8 mouse cellular contexts compared by ENCODE assay signal in genomic region chr2:167063906-167064496, GRCm38 (mm10). TPM values are rescaled to one million over a fixed set of nuclear protein-coding genes. Genes with fewer than 3 reads are reported as not detected.
A peak's percentile ranks its signal among the peaks of the same experiment; 100 is the strongest.
DNase-seq lines count a peak whose midpoint lies in the region; ATAC-seq lines count a peak whose summit lies in the region.

No protein-coding gene starts in this region.

- H3K4me2 ChIP-seq in kidney, embryonic 15.5 days: peak overlapping the region; percentile 79
- H3K4me2 ChIP-seq in hindbrain, embryonic 12.5 days (replicated peaks): peak overlapping the region; percentile 87
- peak overlapping the region; percentile 81 for H3K4me2 ChIP-seq in midbrain, embryonic 16.5 days (ENCODE audit: low read length)

- no peaks in the 10 kb centered on the region for H3K27me3 ChIP-seq in kidney, embryonic 15.5 days
- H3K27me3 ChIP-seq in hindbrain, embryonic 12.5 days: no peaks in the 10 kb centered on the region
- no peaks in the 10 kb centered on the region for H3K27me3 ChIP-seq in midbrain, embryonic 16.5 days (ENCODE audit: control insufficient read depth, insufficient read depth, low read depth, low read length)

- no peaks in the 10 kb centered on the region for H3K9me3 ChIP-seq in kidney, embryonic 15.5 days (replicated peaks)
- H3K9me3 ChIP-seq in hindbrain, embryonic 12.5 days (replicated peaks): no peaks in the 10 kb centered on the region
- no peaks in the 10 kb centered on the region for H3K9me3 ChIP-seq in midbrain, embryonic 16.5 days (replicated peaks; ENCODE audit: control insufficient read depth, low read length, poor library complexity, severe bottlenecking)

- no peak for ATAC-seq in kidney, embryonic 15.5 days (replicated peaks; ENCODE audit: low FRiP score)
- no peak for ATAC-seq in hindbrain, embryonic 12.5 days (ENCODE audit: low FRiP score)
- no peak for ATAC-seq in midbrain, embryonic 16.5 days

- peak overlapping the region; percentile 79 for H3K4me3 ChIP-seq in kidney, embryonic 15.5 days (replicated peaks)
- H3K4me3 ChIP-seq in hindbrain, embryonic 12.5 days: peak overlapping the region; percentile 87
- H3K4me3 ChIP-seq in midbrain, embryonic 16.5 days (ENCODE audit: low read depth, low read length): peak overlapping the region; percentile 91

- H3K36me3 ChIP-seq in kidney, embryonic 15.5 days: peaks cover 30% of the 10 kb centered on the region
- H3K36me3 ChIP-seq in hindbrain, embryonic 12.5 days: peaks cover 34% of the 10 kb centered on the region
- peaks cover 16% of the 10 kb centered on the region for H3K36me3 ChIP-seq in midbrain, embryonic 16.5 days (ENCODE audit: control insufficient read depth, insufficient read depth, low read length)

- H3K4me1 ChIP-seq in kidney, embryonic 15.5 days: peaks cover 48% of the 10 kb centered on the region
- H3K4me1 ChIP-seq in hindbrain, embryonic 12.5 days: peaks cover 32% of the 10 kb centered on the region
- peaks cover 33% of the 10 kb centered on the region for H3K4me1 ChIP-seq in midbrain, embryonic 16.5 days (ENCODE audit: control insufficient read depth, insufficient read depth, low read length)

- DNase-seq in kidney, postnatal 36 days: no peak
- DNase-seq in NIH3T3 (ENCODE audit: low read depth): peak; percentile 55
- DNase-seq in ovary, adult 18-20 months (ENCODE audit: low spot score): no peak
- DNase-seq in right cerebral cortex, postnatal 36 days (ENCODE audit: low spot score in 2 of 2): no peak
- no peak for DNase-seq in layer of hippocampus, postnatal 10 days (ENCODE audit: low spot score in 2 of 2)

- 1% methylated on average over 7 of the region's 7 CpGs for WGBS in kidney, embryonic 15.5 days
- WGBS in hindbrain, embryonic 12.5 days: under 1% methylated on average over 7 of the region's 7 CpGs
- 2% methylated on average over 7 of the region's 7 CpGs for WGBS in midbrain, embryonic 16.5 days

- H3K9ac ChIP-seq in kidney, embryonic 15.5 days: peak overlapping the region; percentile 91
- H3K9ac ChIP-seq in hindbrain, embryonic 12.5 days: peak overlapping the region; percentile 94
- H3K9ac ChIP-seq in midbrain, embryonic 16.5 days (ENCODE audit: low read depth, low read length): peak overlapping the region; percentile 75

- peak overlapping the region; percentile 96 for H3K27ac ChIP-seq in kidney, embryonic 15.5 days
- peak overlapping the region; percentile 94 for H3K27ac ChIP-seq in hindbrain, embryonic 12.5 days
- peak overlapping the region; percentile 86 for H3K27ac ChIP-seq in midbrain, embryonic 16.5 days (ENCODE audit: low read length)

RNA-seq across cellular contexts. Expression of gene Znfx1, which starts 1.2 kb away (rescaled TPM):
- 9.5 and 10.2 TPM in 2 replicates for polyA plus RNA-seq in kidney, embryonic 15.5 days (2015; fragmentation: Nextera tagmentation; extraction: Ambion mirVana)
- polyA plus RNA-seq in hindbrain, embryonic 12.5 days (2016; fragmentation: Nextera tagmentation; extraction: Ambion mirVana): 9.4 and 9.7 TPM in 2 replicates
- 6.2 and 8.0 TPM in 2 replicates for polyA plus RNA-seq in midbrain, embryonic 16.5 days (2015; fragmentation: Nextera tagmentation; extraction: Ambion mirVana)
- 10 to 100 TPM; 22.6 to 26.3 TPM for total RNA-seq in layer of hippocampus, postnatal 10 days (2021)

RNA-seq across cellular contexts. Expression of gene Ddx27, which starts 49.0 kb away (rescaled TPM):
- polyA plus RNA-seq in kidney, embryonic 15.5 days (2015; fragmentation: Nextera tagmentation; extraction: Ambion mirVana): 57.7 and 59.4 TPM in 2 replicates
- 42.0 and 50.1 TPM in 2 replicates for polyA plus RNA-seq in hindbrain, embryonic 12.5 days (2016; fragmentation: Nextera tagmentation; extraction: Ambion mirVana)
- 37.6 and 37.8 TPM in 2 replicates for polyA plus RNA-seq in midbrain, embryonic 16.5 days (2015; fragmentation: Nextera tagmentation; extraction: Ambion mirVana)
- 10 to 100 TPM; 34.8 to 36.1 TPM for total RNA-seq in layer of hippocampus, postnatal 10 days (2021)
